Mouse (Mus musculus) right cerebral cortex, postnatal 14 days (tissue): Measurements from ENCODE around the gene Prss29.
A peak's percentile ranks its signal among the peaks of the same experiment; 100 is the strongest.

ENCODE experiments used
- DNase-seq: peaks from one replicate; pipeline ENCODE4 v3.0.0; 2022

The Prss29 gene

GRCm38 (mm10) chr17:25318354-25318753 lies at the start of gene Prss29:
TSS of gene Prss29 (plus strand) at chr17:25318654.
- no peak for DNase-seq

DNA sequence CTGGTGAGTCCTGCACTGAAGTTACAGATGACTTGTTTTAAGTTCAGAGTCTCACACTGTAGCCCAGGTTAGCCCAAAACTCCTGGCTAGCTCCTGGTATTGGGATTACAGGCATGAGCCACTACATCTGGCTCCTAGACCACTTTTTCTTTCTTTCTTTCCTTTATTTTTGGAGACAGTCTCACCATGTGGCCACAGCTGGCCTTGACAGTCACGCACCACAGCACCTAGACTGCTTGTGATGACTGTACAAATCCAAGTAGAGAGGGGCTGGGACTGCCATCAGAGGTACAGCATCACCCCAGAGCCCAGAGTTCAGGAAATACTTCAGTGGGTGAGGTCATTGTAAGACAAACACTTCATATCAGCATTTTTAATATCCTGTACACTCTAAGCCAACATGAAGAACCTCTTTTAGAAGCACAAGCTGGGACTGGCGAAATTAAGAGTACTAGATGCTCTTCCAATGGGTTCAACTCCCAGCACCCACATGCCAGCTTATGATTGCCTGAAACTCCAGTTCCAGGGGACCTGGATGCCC lies 47.6 kb upstream of the Prss29 start:
- no peak for DNase-seq

DNA sequence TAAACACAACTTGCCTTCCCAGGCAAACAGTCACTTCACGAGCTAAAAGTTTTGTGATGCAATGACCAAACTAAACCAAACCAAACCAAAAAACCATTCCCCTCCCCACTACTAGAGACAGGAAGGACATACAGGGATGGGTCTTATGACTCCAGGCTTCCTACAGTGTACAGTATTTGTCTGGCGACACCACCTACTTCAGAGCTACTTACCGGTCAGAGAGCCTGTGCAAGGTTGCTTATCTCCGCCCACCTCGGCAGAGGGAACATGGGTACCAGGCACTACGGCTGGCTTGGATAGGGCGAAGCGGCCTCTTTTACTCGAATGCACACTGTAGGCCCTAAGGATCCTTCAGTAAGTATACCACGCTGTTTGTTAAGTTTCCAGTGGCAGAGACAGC lies 46.1 kb upstream of the Prss29 start:
- no peak for DNase-seq

GRCm38 (mm10) chr17:25272951-25273705 lies 45.3 kb upstream of the Prss29 start:
- peak; percentile 81 for DNase-seq

GRCm38 (mm10) chr17:25273706-25274501 lies 44.5 kb upstream of the Prss29 start:
- peak; percentile 88 for DNase-seq

GRCm38 (mm10) chr17:25274571-25275346 lies 43.7 kb upstream of the Prss29 start, which contains the start of gene Ube2i:
TSS of gene Ube2i (minus strand) at chr17:25274622.
- no peak for DNase-seq

DNA sequence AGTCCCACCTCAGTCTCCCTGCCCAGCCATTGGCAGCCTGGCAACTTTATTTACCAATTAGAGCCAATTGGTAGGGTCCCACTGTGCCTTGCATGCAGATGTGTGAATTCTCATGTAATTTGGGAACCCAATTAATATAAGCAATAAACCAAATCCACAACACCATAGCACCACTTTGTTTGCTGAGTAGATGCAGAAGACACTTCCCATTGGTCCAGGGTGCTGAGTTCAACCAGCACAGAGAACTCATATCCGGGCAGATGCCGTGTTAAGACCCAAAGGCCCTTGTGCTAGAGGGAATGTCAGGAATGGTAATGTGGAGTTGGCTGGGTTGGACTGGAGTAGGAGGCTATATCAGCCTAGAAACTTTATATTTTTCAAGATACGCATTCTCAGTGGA lies 42.6 kb upstream of the Prss29 start:
- DNase-seq: no peak

GRCm38 (mm10) chr17:25282133-25282532 lies 36.3 kb upstream of the Prss29 start:
- no peak for DNase-seq

- peak; percentile 47 for DNase-seq
Measured at GRCm38 (mm10) chr17:25285033-25285432, 33.4 kb upstream of the Prss29 start.

- DNase-seq: peak; percentile 50
Measured at GRCm38 (mm10) chr17:25288842-25289241, 29.6 kb upstream of the Prss29 start.

- no peak for DNase-seq
Measured at GRCm38 (mm10) chr17:25290411-25290810, 28.0 kb upstream of the Prss29 start.

DNA sequence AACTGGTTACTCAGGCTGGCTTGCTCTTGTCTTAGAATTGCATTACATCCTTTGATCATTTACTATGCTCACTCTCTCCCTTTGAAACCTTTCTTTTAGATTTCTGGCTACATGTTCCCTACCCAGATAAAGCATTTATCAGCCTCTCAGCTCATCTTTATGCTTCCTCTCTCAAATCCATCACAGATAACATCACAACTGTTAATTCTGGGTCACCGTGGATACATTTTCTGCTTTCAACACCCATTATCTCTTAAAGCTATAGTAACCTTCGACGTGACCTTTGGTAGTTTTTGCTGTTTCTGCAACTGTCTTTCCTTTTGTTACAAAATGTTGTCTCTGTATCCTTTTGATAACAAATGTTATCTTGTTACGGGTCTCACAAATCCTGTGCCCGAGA lies 25.0 kb upstream of the Prss29 start:
- no peak for DNase-seq

DNA sequence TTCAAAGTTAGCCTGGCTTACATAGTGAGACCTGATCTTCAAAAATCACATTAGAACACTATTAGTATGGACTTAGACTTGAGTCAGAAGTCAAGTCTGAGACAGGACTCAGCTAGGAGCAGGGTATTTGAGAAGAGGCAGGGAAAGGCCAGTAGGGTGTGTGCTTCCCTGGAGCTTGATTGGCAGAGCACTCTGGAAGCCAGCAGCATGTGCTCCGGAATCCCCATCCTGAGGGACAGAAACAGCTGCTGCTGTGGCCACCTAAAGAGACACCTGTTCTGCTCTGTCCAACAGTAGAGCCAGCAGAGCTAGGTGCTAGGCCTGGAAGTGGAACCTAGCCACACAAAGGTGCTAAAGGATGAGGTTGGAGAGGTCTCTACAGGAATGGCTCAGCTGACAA lies 24.3 kb upstream of the Prss29 start:
- DNase-seq: no peak

- no peak for DNase-seq
Measured at GRCm38 (mm10) chr17:25298094-25298493, 20.4 kb upstream of the Prss29 start, which contains the start of gene Prss34. TSS of gene Prss34 (plus strand) at chr17:25298394.

DNA sequence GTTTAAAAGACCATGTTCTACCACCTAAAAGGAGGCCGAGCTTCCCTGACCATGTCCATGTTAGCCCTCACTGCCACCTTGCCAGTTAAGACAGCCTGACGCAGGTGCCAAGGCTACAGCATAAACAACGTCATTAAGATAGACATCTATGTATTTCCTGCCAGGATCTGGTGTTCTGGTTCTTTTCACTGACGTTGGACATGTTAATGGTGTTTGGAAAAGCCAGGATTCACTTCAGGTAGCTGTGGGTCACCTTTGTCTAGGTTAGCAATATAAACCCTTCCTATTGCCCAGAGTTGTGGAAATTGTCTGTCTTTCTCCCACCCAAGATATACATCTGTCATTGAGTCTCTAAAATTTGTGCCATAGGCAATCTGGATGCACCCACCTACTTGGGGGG lies 10.1 kb upstream of the Prss29 start, which contains the start of gene Prss28:
TSS of gene Prss28 (plus strand) at position 301 of the 400 bp plus-strand sequence.
- DNase-seq: no peak

GRCm38 (mm10) chr17:25320819-25321218 lies 2.4 kb downstream of the Prss29 start:
- DNase-seq: no peak

DNA sequence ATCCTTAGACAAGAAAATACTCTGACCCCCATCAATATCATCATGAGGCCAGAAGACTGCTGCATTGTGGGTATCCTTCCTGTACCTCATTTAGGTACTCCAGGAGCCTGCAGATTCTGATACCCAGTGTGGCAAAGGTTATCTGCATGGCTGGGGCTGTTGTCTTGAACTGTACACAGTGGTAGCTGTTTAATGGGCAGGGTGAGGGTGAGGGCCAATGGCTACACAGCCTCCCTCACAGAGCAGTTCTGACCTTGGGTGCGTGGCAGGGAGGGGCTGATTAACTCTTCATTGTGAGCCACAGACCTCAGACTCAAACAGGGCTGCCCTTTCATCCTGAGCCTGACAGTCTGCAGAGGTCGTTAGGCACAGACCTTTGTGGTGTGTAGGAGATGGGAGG lies 4.5 kb downstream of the Prss29 start:
- no peak for DNase-seq

DNA sequence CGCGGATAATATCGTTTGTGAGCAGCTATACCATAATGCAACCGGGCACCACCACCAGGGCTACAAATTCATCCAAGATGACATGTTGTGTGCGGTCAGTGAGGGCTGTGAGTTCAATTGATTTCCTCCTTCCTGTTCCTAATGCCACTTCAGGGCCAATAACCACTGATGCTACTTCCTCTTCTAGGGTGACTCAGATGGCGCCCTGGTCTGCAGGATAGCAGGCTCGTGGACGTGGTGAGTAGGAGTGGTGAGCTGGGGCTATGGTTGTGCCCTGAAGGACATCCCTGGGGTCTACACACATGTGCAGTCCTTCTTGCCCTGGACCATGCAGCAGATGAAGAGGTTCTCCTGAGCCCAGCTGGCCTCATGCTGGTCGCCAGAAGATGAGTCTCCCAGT lies 13.9 kb downstream of the Prss29 start:
- no peak for DNase-seq

DNA sequence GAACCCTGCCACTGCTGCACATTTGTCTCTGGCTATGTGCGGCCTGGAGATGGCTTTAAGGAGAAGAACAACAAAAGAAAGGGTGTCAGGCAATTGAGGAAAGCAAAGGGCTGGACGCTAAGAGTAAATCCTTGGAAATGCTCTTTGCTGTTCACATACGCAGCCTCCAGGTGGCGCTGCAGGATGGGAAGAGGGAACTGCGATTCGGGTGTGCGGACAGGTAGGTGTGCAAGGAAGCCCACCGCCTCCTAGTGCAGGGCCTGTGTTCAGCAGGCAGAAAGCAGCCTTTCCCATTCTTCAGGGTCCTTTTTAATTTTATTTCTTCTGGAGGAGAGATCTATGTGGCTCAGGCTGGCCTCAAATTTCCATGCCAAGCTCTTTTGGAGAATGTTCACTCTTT lies 15.5 kb downstream of the Prss29 start:
- DNase-seq: peak; percentile 75

GRCm38 (mm10) chr17:25338218-25338617 lies 19.8 kb downstream of the Prss29 start:
- DNase-seq: no peak

DNA sequence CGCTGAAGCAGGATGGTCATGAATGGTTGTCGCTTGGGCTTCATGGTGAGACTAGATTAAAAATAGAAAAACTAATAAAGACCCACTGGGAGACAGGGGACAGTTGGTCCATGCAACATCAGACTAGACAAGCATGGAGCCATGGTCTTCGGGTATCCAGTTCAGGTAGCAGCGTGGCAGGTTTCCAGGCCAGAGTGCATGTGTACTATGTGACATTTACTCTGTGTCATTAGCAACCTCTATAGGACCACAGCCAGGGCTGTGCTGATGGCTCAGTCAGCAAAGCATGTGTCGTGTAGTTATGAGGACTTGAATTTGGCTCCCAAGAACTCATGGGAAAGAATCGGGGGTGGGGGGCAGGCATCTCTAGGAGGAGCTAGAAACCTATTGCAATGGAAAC lies 21.5 kb downstream of the Prss29 start:
- no peak for DNase-seq

DNA sequence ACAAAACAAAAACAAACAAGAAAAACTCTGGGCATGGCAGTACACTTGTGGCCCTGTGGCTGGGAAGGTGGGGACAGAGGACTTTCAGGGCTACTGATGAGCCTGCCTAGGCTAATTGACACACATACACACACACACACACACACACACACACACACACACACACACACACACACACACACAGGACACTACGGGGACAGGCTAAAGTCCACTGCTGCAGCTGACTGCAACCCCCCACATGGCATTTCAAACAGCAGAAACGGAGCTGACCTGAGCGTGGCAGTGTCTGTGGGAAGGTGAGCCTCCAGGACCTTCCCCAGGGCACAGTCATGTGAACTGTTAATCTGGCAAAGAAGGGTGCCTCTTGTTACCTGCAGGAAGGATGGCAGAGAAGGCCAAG lies 23.0 kb downstream of the Prss29 start:
- DNase-seq: no peak

DNA sequence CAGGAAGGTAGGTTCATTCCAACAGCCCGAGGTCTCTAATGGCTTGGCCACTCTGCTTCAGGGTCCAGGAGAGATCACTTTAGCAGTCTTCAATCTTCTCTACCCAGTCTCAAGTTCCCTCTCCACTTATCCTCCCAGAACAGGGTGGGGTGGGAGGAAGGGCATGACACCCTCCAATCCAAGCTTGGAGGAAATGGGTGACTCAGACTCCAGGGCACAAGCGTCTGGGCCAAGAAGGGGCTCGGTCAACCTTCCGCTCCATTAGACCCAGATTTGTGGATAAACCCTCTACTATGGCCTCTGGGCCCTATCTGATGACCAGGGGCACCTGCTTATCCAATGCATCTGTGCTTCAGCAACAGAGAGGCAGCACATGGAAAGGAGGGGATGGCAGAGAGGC lies 27.0 kb downstream of the Prss29 start, which contains the start of gene Tpsab1:
TSS of gene Tpsab1 (minus strand) at position 101 of the 400 bp plus-strand sequence.
- DNase-seq: no peak
